Mouse (Mus musculus) hindlimb bud, embryonic 11.5 days (tissue): ENCODE results near the gene Zcrb1.

Source experiments
- DNase-seq: peaks from one replicate; pipeline ENCODE4 v3.0.0-alpha.2; 2012; ENCODE audit warnings: low read depth, low spot score; ENCODE audit errors: extremely low spot score

Zcrb1 gene

GRCm38 (mm10) chr15:93397826-93398698, at the start of gene Zcrb1, which contains the start of gene Pphln1:
Zcrb1 (minus strand) TSS chr15:93398334.
Pphln1 (plus strand) TSS chr15:93398350.
- peak; percentile 53 for DNase-seq

- no peak for DNase-seq
Observed at GRCm38 (mm10) chr15:93443676-93444075, 45.5 kb upstream of the Zcrb1 start.

DNA sequence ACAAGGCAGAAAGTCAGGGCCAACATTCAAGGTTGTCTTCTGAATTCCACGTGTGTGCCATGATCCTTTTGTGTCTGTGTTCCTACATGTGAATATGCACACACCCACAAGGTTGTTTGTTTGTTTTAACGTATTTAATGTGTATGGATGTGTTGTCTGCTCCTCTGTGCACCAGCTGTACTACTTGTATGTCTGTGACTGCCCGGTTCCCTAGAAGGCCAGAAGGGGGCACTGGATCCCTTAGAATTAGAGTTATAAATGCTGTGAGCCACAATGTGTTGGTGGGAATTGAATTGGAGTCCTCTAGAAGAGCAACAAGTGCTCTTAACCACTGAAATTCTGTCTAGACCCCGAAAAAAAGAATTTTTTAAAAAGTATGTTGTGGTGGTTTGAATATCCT, 44.1 kb upstream of the Zcrb1 start:
- no peak for DNase-seq

DNA sequence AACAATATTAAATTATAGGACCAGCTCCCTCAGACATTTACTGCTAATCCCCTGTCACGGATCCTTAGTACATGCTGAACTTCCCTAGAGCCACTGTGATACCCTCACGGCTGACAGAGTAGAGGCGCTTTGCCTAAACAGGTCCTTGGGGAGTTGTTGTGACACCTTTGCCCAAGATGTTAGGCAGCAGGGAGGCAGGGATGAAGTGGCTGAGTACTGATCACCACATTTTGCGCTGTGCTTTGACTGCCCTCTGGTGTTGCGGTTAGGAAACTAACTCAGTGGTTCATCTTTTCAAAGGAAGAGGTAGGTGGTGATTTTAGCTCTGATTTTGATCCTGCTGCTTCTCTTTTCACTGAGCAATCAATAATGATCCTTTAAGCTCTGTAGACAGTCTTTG, 40.5 kb upstream of the Zcrb1 start:
- peak; percentile 20 for DNase-seq

DNA sequence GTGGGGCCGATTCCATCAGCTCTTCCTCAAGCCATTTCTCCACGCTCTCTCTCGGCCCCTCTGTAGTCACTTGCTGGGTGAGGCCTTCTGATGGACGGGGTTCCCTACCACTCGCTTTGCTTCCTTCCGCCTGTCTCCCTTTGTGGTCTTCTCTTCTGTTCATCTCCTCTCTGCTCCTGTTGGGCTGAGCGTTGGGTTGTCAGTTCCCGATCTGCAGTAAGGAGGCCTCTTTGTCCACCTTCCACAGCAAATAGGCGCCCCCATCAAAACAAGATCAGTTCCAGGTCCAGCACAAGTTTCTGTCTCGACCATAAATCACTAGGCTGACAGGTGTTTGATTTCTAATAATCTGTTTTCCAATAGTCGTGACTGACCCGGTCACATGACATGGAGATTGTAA, 37.9 kb upstream of the Zcrb1 start:
- DNase-seq: no peak

GRCm38 (mm10) chr15:93433811-93434210, 35.7 kb upstream of the Zcrb1 start:
- DNase-seq: no peak

GRCm38 (mm10) chr15:93422537-93422936, 24.4 kb upstream of the Zcrb1 start:
- DNase-seq: no peak

DNA sequence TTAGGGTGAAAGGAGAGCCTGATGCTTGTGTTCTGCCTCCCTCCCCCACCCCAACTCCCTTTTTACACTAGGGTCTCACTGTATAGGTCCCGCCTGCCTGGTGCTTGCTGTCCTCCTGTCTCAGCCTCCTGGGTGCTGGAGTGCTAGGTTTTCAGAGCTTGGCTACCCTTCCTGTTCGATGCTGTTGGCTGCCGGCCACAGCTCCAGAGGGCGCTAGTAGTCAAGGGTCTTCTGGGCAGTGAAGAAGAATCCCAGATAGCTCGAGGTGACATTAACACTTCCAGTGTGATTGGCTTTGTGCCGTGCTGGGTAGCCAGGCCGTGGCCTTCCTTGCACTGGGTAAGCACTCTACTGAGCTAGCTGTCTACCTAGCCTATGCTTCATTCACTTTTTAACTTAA, 22.5 kb upstream of the Zcrb1 start:
- DNase-seq: no peak

DNA sequence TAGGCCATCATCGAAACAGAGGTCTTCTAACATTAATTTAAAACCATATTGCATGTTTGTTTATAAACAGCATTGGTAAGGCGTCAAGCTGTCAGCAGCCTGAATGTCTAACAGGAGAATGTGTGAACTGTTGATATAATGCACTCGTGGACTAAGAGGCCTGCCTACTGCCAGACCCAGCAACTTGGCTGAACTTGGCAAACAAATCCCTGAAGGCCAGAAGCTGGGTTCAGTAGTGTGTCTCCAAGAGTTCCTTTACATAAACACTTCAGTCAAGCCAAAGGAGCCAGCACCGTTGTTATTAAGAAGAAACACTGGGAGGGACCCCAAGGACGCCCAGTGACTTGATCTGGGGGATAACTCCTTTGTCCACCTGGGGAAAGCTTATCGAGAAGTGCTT, 18.2 kb upstream of the Zcrb1 start:
- no peak for DNase-seq

GRCm38 (mm10) chr15:93414456-93414855, 16.3 kb upstream of the Zcrb1 start:
- DNase-seq: no peak

DNA sequence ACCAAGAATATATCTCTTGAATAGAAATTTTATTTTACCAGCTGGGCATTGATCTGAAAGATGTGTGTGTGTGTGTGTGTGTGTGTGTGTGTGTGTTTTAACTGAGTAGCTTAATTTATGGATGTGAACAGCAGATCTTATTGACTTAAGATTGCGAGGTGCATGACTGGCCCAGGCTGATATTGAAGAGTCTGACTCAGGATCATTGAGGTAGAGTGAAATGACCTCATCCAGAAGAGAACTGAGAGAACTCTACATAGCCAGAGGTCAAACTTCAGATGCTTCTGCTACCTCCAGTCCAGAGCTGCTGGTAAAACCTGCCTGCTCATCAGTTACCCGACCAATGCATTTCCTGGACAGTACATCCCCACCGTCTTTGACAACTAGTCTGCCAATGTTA, 14.3 kb upstream of the Zcrb1 start:
- no peak for DNase-seq

GRCm38 (mm10) chr15:93406492-93406891, 8.4 kb upstream of the Zcrb1 start:
- DNase-seq: no peak

DNA sequence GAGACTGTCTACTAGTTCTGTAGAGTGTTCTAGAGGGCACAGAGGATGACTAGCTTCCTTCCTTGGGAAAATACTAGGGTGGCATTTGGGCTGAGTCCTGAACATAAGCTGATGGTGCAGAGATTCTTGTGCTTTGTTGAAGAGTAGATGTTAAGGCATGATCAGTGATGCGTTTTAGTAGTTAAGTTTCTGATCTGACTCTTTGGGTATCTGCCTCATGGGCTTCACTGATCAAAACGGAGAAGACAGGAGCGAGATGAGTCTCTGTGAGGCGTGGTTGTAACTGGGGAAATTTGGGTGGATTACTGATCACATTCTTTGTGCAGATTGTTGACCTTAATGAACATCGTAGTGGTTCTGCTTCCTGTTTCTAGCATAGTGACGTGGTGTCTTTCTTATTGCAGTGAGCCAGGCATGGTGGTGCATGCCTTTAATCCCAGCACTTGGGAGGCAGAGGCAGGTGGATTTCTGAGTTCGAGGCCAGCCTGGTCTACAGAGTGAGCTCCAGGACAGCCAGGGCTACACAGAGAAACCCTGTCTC, 7.4 kb upstream of the Zcrb1 start:
- DNase-seq: no peak

GRCm38 (mm10) chr15:93404849-93405248, 6.7 kb upstream of the Zcrb1 start:
- DNase-seq: no peak

GRCm38 (mm10) chr15:93402730-93403129, 4.6 kb upstream of the Zcrb1 start:
- DNase-seq: no peak

DNA sequence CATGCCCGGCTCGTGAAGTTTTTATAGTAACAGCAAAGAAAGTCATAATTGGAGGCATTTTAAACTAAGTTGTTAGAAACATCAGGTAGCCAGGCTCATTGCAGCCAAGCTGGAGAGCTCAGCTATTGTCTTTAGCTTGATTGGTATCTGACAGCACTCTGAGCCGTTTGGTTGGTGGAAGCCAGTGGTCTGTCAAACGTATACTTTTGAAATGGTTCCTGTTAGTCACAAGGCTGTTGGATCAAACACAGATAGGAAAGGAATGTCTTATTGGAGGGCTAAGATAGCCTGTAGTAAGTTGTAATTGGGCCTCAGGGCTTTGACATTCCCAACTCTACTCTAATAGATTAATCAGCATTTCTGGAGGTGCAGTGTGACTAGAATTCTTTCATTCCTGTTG, 3.3 kb upstream of the Zcrb1 start:
- no peak for DNase-seq

DNA sequence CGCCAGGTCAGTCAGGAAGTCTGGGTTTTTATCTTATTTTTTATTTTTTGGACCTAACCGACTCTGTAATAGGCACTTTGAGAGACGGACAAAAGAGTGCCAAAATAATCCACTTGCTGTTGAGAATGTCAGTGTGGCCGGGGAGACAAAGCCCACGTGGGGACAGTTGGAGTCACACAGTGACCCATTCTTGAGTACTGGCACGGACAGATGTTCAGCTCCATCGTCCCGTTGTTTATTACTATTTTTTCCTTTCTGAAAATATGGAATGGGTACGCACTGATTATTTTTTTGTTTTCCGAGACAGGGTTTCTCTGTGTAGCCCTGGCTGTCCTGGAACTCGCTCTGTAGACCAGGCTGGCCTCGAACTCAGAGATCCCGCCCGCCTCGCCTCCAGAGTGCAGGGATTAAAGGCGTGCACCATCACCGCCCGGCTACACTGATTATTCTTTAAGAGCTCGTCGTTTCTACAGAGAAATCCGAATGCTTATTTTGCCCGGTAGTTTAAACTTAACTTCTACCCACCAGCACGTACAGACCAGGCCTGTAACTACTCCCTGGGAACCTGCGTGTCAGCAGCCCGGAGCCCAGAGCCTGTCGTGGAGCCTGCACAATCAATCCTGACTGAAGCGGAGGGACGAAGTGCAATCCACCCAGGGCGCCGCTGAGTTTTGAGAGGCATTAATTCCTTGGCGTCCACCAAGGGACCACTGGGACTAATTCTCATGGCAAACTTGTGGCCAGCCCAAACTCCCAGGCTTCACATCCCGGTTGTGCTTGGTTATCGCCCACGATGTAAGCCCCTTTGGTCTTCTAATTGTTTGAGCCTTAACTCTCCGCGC, 786 bp upstream of the Zcrb1 start:
- no peak for DNase-seq

GRCm38 (mm10) chr15:93397269-93397668, 865 bp downstream of the Zcrb1 start:
- no peak for DNase-seq

DNA sequence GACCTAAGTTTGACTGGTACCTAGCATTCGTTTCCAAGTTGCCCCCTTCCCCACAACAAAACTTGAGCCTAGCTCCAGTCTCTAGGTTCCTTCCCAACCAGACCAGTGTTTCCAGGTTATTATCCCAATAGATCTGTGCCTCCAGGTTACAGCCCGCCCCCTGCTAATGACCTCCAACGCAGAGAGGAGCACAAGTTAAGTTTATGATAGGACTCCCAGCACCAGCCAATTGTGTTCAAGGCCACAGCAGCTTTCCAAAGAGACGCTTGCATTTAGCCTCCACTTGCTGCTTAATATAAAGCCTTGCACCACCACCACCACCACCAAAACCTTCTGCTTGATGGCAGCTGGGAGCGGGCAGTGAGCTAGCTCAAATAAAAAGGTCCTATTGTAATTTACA, 16.8 kb downstream of the Zcrb1 start:
- DNase-seq: no peak

DNA sequence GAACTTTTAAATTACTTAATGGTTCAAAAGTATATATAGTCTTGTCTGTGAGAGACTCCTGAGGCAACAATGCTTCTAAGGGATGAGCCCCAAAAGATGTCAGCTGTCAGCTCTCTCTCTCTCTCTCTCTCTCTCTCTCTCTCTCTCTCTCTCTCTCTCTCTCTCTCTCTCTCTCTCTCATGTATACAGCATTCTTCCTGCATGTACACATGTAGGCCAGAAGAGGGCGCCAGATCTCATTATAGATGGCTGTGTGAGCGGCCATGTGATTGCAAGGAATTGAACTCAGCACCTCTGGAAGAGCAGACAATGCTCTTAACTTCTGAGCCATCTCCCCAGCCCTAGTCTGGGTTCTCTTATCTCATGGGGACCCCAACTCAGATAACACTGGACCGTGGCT, 19.0 kb downstream of the Zcrb1 start:
- no peak for DNase-seq

DNA sequence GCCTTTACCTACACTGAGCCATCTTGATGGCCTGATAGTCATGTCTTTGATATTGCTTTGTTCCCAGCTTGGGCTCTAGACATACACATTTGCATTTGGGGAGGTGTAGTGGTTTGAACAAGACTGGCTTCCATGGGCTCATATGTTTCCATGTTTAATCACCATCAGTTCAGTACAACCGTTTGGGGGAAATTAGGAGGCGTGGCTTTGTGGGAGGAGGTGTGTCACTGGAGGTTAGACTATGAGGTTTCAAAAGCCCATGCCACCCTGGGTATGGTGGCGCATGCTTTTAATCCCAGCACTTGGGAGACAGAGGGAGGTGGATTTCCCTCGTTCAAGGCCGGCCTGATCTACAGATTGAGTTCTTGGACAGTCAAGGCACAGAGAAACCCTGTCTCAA, 22.4 kb downstream of the Zcrb1 start:
- no peak for DNase-seq
